Mouse (Mus musculus): ENCODE measurements around the gene Ola1. TPM values are rescaled to one million over a fixed set of nuclear protein-coding genes. Genes with fewer than 3 reads are reported as not detected.

The Ola1 gene
- total RNA-seq, 2 experiments from 2014 or later: 99.6 to 106 TPM

DNA sequence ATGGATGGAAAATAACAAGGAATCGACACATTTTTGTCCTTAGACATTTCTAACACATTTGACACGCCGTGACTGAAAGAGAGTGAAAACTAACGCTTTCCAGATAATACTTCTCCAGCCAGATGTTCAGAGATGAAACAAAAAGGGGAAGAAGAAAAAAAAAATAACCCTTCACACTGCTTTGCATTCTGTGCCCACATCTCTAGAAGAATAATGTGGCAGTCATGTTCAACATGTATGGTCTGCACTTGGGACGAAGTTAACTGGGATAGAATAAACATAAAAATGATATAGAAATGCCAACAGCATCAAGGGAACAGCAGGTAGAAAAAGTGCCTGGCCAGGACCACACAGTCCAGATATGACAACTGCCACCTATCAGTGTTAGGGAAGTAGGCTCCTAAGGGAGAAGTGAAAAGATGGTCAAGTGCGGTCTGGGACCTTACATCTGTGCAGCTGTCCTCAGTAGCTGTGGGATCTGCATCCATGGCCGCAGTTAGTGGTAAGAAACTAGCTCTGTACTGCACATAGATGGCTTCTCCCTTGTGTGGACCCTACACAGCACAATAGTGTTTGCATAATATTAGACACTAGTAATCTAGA is 149.4 kb downstream of the Ola1 start:
- DNase-seq: no peak
- intact Hi-C loops (cut with DNase I): no loop called here

GRCm38 (mm10) chr2:73066307-73067167 is 152.2 kb downstream of the Ola1 start:
- intact Hi-C loops (cut with DNase I): no loop called here
- DNase-seq: peak; percentile 22

GRCm38 (mm10) chr2:73063911-73064619 is 154.7 kb downstream of the Ola1 start:
- no peak for DNase-seq
- intact Hi-C loops (cut with DNase I): no loop called here

DNA sequence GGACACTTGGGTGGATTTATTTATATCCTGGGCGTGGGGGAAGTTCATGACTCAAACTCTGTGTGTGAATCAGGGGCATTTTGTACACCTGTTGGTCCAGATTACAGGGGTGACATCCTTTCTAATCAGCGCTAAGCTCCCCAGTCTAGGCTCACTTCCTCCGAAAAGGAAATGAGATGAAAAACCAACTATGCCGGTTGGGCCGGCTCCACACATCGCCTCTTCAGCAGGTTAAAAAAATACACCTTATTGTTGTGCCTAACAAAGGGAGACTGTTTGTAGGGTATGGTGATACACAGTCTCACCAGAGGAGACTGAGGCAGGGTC is 158.5 kb downstream of the Ola1 start:
- intact Hi-C loops (cut with DNase I): no loop called here
- DNase-seq: no peak

DNA sequence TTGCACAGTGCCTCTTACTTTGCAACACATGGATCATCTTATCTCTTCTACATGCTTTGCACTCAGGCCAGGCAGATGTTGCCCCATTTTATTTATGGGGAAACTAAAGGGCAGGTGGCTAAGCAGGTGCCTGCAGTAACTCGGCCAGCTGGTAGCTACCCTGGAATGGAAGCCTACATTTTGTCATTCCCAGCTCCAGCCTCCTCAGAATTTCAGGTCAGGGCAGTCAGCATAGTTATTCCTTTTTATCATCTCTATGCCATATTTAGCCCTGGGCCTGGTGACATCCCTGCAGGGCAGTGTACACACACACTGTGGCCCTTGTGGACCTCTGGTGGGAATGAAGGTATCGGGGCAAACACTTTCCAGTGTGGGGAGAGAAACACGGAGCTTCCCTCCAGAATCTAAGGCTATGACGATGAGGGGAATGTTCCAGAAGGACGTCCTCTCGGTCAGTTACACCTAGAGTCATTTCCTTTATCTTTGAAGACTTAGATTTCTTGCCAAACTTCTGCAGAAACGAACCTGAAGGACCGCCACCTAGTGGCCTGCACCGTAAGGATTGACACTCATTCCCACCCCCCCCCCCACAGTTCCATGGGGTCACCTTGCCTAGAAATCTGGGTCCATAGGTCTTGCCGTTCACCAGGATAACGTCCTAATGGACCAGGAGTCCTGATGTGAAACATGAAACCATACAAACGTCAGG is 159.0 kb downstream of the Ola1 start:
- peak; percentile 35 for DNase-seq
- intact Hi-C loops (cut with DNase I): no loop called here

DNA sequence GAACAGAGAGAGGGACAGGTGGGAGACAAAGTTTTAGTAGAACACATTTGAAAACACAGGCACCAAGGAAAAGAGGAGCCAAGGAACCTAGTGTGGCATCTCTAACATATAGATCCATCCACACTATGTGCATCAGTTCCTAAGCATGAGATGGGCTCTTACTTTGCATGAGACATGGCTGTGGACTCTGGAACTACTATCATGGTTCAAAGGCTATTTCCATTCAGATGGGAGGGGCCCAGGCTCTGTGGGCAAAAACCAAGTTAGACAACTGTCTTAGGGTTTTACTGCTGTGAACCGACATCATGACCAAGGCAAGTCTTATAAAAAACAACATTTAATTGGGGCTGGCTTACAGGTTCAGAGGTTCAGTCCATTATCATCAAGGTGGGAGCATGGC is 160.4 kb downstream of the Ola1 start:
- intact Hi-C loops (cut with DNase I): no loop called here
- DNase-seq: no peak

- no peak for DNase-seq
- intact Hi-C loops (cut with DNase I): no loop called here
Measured at GRCm38 (mm10) chr2:73057589-73057988, 161.1 kb downstream of the Ola1 start.

DNA sequence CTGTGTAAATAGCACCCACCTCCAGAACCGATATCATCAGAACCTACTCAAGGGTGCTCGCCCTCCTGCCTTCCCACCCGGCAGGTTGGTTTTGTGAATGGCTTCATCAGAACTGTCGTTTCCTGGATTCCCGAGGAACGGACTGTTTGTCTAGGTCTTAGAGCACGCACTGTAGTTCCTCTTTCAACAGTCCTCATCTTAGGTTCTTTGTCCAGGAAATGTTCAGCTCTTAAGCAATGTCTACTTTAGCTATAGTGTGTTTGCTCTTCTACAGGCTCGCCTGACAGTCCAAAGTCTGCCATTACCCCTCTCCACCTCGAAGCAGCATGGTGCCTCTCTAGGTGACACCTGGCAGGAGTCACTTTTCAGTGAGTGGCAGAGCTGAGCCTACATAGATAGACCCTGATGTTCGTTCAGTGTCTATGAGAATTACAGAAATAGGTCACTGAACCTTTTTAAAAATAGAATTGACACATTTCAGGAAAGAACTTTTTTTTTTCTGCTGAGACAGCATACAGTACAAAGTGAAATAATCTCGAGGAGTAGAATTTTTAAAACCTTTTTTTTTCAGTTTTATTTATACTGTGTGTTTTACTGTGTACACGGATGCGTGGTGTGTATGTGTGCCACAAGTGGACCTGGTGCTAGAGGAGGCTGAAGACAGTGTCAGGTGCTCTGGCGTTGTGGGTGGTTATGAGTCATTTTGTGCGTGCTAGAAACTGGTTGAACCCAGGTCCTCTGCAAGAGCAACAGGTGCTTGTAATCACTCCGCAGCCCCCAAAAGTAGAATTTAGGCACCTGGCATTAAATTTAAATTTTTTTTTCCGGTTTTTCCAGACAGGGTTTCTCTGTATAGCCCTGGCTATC is 162.4 kb downstream of the Ola1 start:
- intact Hi-C loops (cut with DNase I): no loop called here
- DNase-seq: no peak

GRCm38 (mm10) chr2:73053791-73054490 is 164.8 kb downstream of the Ola1 start:
- intact Hi-C loops (cut with DNase I): no loop called here
- DNase-seq: no peak

DNA sequence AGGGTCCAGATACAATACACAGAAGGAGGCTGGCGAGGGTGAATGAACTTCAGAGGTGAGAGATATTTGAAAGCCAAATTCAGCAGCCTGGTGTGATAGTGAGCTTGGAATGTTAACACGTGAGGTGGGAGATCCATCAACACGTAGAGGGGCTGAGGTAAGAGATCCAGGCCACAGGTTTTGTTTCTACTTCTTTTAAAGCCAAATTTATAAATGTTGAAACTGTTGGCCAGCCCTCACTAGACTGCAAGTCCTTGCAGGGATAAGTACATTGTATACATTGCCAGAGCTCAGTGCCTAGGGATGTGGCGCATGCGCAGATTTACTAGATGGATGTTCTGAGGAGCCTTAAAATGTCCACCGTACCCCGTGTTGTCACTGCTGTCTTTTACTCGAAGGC is 168.3 kb downstream of the Ola1 start:
- DNase-seq: no peak
- intact Hi-C loops (cut with DNase I): no loop called here

- intact Hi-C loops (cut with DNase I): no loop called here
- no peak for DNase-seq
Measured at GRCm38 (mm10) chr2:73049977-73050376, 168.7 kb downstream of the Ola1 start.

- intact Hi-C loops (cut with DNase I): no loop called here
- DNase-seq: no peak
Measured at GRCm38 (mm10) chr2:73049001-73049684, 169.6 kb downstream of the Ola1 start.

DNA sequence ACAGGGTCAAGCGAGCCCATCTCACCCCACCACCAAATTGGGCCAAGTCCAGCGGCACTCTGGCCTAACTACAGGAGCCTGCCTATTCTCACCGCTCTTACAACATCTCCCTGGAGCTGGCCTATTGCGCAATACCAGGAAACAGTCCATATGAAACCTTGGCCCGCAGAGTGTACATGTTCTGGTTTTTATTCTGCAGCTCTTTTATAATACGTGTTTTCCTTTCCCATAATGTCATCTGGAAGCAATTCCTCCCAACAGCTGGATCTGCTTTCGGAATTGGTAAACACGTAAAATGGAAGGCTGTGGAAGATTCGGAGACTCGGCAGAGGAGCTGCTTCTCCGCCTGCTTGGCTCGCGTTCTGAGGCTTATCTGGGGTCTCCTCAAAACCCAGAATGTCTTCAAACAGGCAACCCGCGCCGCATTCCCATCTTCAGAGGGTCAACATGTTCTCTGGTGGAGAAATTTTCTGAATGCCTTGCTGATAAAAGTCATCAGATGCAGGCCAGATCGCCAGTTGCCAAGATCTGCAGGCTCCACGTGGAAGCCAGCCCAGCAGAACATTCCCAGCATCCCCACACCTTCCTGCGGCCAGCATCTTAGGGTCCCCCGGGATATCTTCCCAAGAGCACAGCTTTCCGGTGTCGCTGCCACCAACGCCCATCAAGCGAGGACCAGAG is 171.5 kb downstream of the Ola1 start:
- no peak for DNase-seq

GRCm38 (mm10) chr2:73046576-73046975 is 172.1 kb downstream of the Ola1 start:
- intact Hi-C loops (cut with DNase I): no loop called here
- peak; percentile 21 for DNase-seq

More for the DNA sequence above, 171.5 kb downstream of the Ola1 start:
- intact Hi-C loops (cut with DNase I): no loop called here

DNA sequence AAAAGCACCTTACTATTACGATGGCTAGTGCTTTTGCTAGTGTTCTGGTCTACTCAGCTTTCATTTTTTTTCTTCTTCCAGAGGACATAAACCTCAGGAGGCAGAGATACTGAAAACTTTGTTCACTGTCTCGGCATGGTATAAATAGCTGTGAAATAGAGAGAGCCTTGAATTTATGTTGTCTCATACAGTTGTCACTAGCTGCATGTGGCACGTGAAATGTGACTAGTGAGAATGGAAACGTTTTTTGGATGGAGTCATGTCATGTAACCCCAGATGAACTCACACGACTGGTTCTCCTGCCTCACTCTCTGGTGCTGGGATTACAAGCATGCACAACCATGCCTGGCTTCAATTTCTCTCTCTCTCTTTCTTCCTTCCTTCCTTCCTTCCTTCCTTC is 173.2 kb downstream of the Ola1 start:
- intact Hi-C loops (cut with DNase I): no loop called here

More for the DNA sequence above, 173.2 kb downstream of the Ola1 start:
- DNase-seq: no peak

All from left cerebral cortex, postnatal 4 days (tissue).